Mouse (Mus musculus) midbrain, embryonic 14.5 days (tissue): ENCODE measurements around the gene H2al1b. TPM values are rescaled to one million over a fixed set of nuclear protein-coding genes. Genes with fewer than 3 reads are reported as not detected.
A peak's percentile ranks its signal among the peaks of the same experiment; 100 is the strongest.
"Not testable (repeated sequence)": the region's sequence is repeated elsewhere in the genome, so short reads cannot be mapped to it uniquely, and the experiment has no call there.

Experiments used
- ATAC-seq: fragments of 200-750 bp; cut with Nextera tagmentation; 2 replicates; pipeline ENCODE4 v1.8.0; 2017; ENCODE audit warnings: moderate number of reproducible peaks, moderate library complexity; ENCODE audit not compliant: low FRiP score, low TSS enrichment
- DNase-seq: peaks from one replicate; pipeline ENCODE4 v3.0.0-alpha.2; 2015
- H3K27ac ChIP-seq: fragments of 300-500 bp; sonication (generic); replicated peaks from 2 replicates; pipeline ENCODE4 v1.5.1; 2014; ENCODE audit warnings: mild to moderate bottlenecking, low read depth, low read length, moderate library complexity
- H3K27me3 ChIP-seq: fragments of 300-500 bp; sonication (generic); 2 replicates; pipeline ENCODE4 v1.6.1; 2014; ENCODE audit warnings: low read length, control low read depth, mixed read lengths; ENCODE audit not compliant: control insufficient read depth, insufficient read depth
- H3K36me3 ChIP-seq: fragments of 300-500 bp; sonication (generic); 2 replicates; pipeline ENCODE4 v1.6.1; 2014; ENCODE audit warnings: low read length, control low read depth; ENCODE audit not compliant: control insufficient read depth, insufficient read depth
- H3K4me1 ChIP-seq: fragments of 300-500 bp; sonication (generic); 2 replicates; pipeline ENCODE4 v1.6.1; 2014; ENCODE audit warnings: mild to moderate bottlenecking, antibody characterized with exemption, low read length, control low read depth; ENCODE audit not compliant: control insufficient read depth, insufficient read depth
- H3K4me2 ChIP-seq: fragments of 300-500 bp; sonication (generic); 2 replicates; pipeline ENCODE4 v1.6.1; 2014; ENCODE audit warnings: mild to moderate bottlenecking, low read length, moderate library complexity
- H3K4me3 ChIP-seq: fragments of 300-500 bp; sonication (generic); replicated peaks from 2 replicates; pipeline ENCODE4 v1.5.1; 2014; ENCODE audit warnings: low read depth, low read length
- H3K9ac ChIP-seq: fragments of 300-500 bp; sonication (generic); replicated peaks from 2 replicates; pipeline ENCODE4 v1.6.1; 2014; ENCODE audit warnings: mild to moderate bottlenecking, low read length, moderate library complexity
- H3K9me3 ChIP-seq: fragments of 300-500 bp; sonication (generic); 2 replicates; pipeline ENCODE4 v1.6.1; 2016; ENCODE audit warnings: low read length, control low read depth, mixed read lengths; ENCODE audit not compliant: control insufficient read depth
- WGBS: fragments of 180-500 bp; shearing (Covaris S2); extraction: QIAGEN DNeasy Blood & Tissue Kit; methylation state at CpG from one replicate; pipeline ENCODE4 v1.1.7; 2014; 5-methylcytosine and 5-hydroxymethylcytosine counted together
- polyA plus RNA-seq: library from polyadenylated mRNA; unstranded; fragments of >200 nt; fragmentation: Nextera tagmentation; extraction: Ambion mirVana; gene quantifications from 2 replicates; pipeline ENCODE4 v1.2.1, GENCODE M21; 2014

Gene H2al1b
- polyA plus RNA-seq, 1 experiment from 2014 or later: not detected

GRCm38 (mm10) chrX:11321192-11321591, 19.0 kb downstream of the H2al1b start, which contains the start of gene H2al1h:
TSS of gene H2al1h (plus strand) at chrX:11321492.
- H3K27ac ChIP-seq, H3K9ac ChIP-seq, H3K4me2 ChIP-seq, H3K36me3 ChIP-seq, DNase-seq, H3K27me3 ChIP-seq, ATAC-seq, H3K9me3 ChIP-seq, H3K4me3 ChIP-seq, H3K4me1 ChIP-seq: not testable (repeated sequence)
- WGBS: no CpG with 5 or more reads among the region's 6 CpGs

GRCm38 (mm10) chrX:11324359-11324758, 22.1 kb downstream of the H2al1b start, which contains the start of gene H2al1i:
TSS of gene H2al1i (plus strand) at chrX:11324659.
- not testable (repeated sequence) for H3K36me3 ChIP-seq, H3K27ac ChIP-seq, ATAC-seq, H3K9ac ChIP-seq, H3K4me1 ChIP-seq, DNase-seq, H3K4me2 ChIP-seq, H3K9me3 ChIP-seq, H3K27me3 ChIP-seq, H3K4me3 ChIP-seq
- 85% methylated on average over 2 of the region's 5 CpGs for WGBS

- not testable (repeated sequence) for ATAC-seq, H3K27me3 ChIP-seq, H3K36me3 ChIP-seq, H3K4me1 ChIP-seq, H3K27ac ChIP-seq, H3K9ac ChIP-seq, H3K4me3 ChIP-seq, DNase-seq, H3K9me3 ChIP-seq, H3K4me2 ChIP-seq
- 88% methylated on average over 2 of the region's 2 CpGs for WGBS
Measured at GRCm38 (mm10) chrX:11327522-11327921, 25.3 kb downstream of the H2al1b start, which contains the start of gene H2al1j. TSS of gene H2al1j (plus strand) at chrX:11327822.

- Histone ChIP-seq H3K27ac (no peak overlapping the region), H3K27me3 (no peaks in the 10 kb centered on the region), H3K9me3 (no peaks in the 10 kb centered on the region), H3K4me3 (no peak overlapping the region), H3K36me3 (no peaks in the 10 kb centered on the region), H3K4me2 (no peak overlapping the region), H3K4me1 (no peaks in the 10 kb centered on the region), H3K9ac (no peak overlapping the region)
- ATAC-seq (no peak), DNase-seq (peak; percentile 45)
- 65% methylated on average over 9 of the region's 9 CpGs for WGBS
Measured at GRCm38 (mm10) chrX:11345762-11346161, 43.5 kb downstream of the H2al1b start.

- no peak overlapping the region for H3K4me2 ChIP-seq
- H3K36me3 ChIP-seq: no peaks in the 10 kb centered on the region
- WGBS: 88% methylated on average over 3 of the region's 3 CpGs
- H3K9me3 ChIP-seq: no peaks in the 10 kb centered on the region
- no peaks in the 10 kb centered on the region for H3K27me3 ChIP-seq
- H3K4me1 ChIP-seq: no peaks in the 10 kb centered on the region
- DNase-seq: no peak
- no peak for ATAC-seq
- no peak overlapping the region for H3K27ac ChIP-seq
- no peak overlapping the region for H3K4me3 ChIP-seq
- no peak overlapping the region for H3K9ac ChIP-seq
Measured at GRCm38 (mm10) chrX:11346756-11347155, 44.5 kb downstream of the H2al1b start.

Other genes with a start within 250 kb of the H2al1b start
- not detected in 2 replicates for gene H2al1a, start 3.2 kb upstream of the H2al1b start, polyA plus RNA-seq
- not detected in 2 replicates for gene H2al1c, start 3.2 kb downstream of the H2al1b start, polyA plus RNA-seq
- not detected in 2 replicates for gene H2al1d, start 6.4 kb downstream of the H2al1b start, polyA plus RNA-seq
- gene H2al1e, start 9.5 kb downstream of the H2al1b start, polyA plus RNA-seq: not detected in 2 replicates
- not detected in 2 replicates for gene H2al1f, start 12.7 kb downstream of the H2al1b start, polyA plus RNA-seq
- gene H2al1g, start 15.8 kb downstream of the H2al1b start, polyA plus RNA-seq: not detected in 2 replicates
- gene H2al1h, start 19.1 kb downstream of the H2al1b start, polyA plus RNA-seq: not detected in 2 replicates
- gene H2al1i, start 22.2 kb downstream of the H2al1b start, polyA plus RNA-seq: not detected in 2 replicates
- gene H2al1j, start 25.4 kb downstream of the H2al1b start, polyA plus RNA-seq: not detected in 2 replicates